Mouse (Mus musculus): ENCODE measurements around the gene Mgat3.

Mgat3 gene

GRCm38 (mm10) chr15:80259406-80260045, 86.0 kb downstream of the Mgat3 start:
- DNase-seq (ENCODE audit: low spot score in 2 of 2), result no peak

GRCm38 (mm10) chr15:80260677-80261076, 87.2 kb downstream of the Mgat3 start:
- peak; percentile 52 to 80 for DNase-seq (ENCODE audit: low spot score in 2 of 2)

GRCm38 (mm10) chr15:80261100-80261499, 87.6 kb downstream of the Mgat3 start:
- no peak for DNase-seq (ENCODE audit: low spot score in 2 of 2)

- DNase-seq (ENCODE audit: low spot score in 2 of 2), result peak; percentile 83 to 89
Observed at GRCm38 (mm10) chr15:80263610-80264575, 90.4 kb downstream of the Mgat3 start, which contains the start of gene Rps19bp1. Rps19bp1 (minus strand) TSS chr15:80264315.

Measured in thymus, postnatal 10 days (tissue).